ENCODE assay signal across 14 mouse cellular contexts in the genomic region with DNA sequence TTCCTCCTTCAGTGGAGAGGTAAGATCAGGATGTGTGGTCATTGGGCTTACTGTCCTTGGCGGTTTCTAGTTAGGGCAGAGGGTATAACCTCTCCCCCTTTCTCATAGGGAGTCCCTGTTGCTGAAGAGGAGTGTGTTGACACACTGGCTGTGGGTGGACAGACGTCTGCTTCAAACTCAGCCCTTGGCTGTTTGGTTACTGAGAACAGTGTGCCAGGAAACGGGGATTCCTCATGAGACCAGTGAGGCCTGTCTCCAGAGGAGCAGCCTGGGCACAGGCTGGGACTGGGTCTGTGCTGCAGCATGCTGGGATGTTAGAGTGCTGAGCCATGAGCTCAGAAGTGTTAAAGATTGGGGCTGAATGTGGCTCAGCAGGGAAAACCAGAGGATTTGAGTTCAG.
DNase-seq lines count a peak whose midpoint lies in the region; ATAC-seq and TF ChIP-seq lines count a peak whose summit lies in the region.
"Had no signal": no experiment of that assay in that cellular context is flagged by ENCODE, and none has a peak within 500 bp of the region (broad histone marks: within the 10 kb centered on the region; RNA-seq: fewer than 3 reads in every experiment).

No protein-coding gene starts in this region.

- no peaks in the 10 kb centered on the region for H3K9me3 ChIP-seq in hindbrain, embryonic 10.5 days
- H3K9me3 ChIP-seq in hindbrain, embryonic 16.5 days (ENCODE audit: control insufficient read depth, low read length) = no peaks in the 10 kb centered on the region
- H3K9me3 ChIP-seq in neural tube, embryonic 11.5 days (ENCODE audit: control insufficient read depth, low read length) = no peaks in the 10 kb centered on the region
- no peaks in the 10 kb centered on the region for H3K9me3 ChIP-seq in neural tube, embryonic 15.5 days (replicated peaks)
- H3K9me3 ChIP-seq: neural tube, embryonic 12.5 days had no signal

- no peak for TF ChIP-seq CTCF in olfactory bulb, adult 2 months (IDR thresholded peaks at IDR 0.05; ENCODE audit: insufficient read depth, low read depth, low read length)

- no peak for ATAC-seq in hindbrain, embryonic 16.5 days
- ATAC-seq in neural tube, embryonic 11.5 days (ENCODE audit: insufficient read depth, low FRiP score, low TSS enrichment) = no peak
- ATAC-seq in neural tube, embryonic 15.5 days (ENCODE audit: low FRiP score) = no peak
- no peak for ATAC-seq in activated CD4-positive, CD25-positive, alpha-beta regulatory T cell, adult 4 months
- ATAC-seq: liver, postnatal 0 days had no signal

- H3K4me3 ChIP-seq in hindbrain, embryonic 10.5 days = no peak overlapping the region
- H3K4me3 ChIP-seq in hindbrain, embryonic 16.5 days (ENCODE audit: low read length) = no peak overlapping the region
- no peak overlapping the region for H3K4me3 ChIP-seq in neural tube, embryonic 11.5 days (ENCODE audit: low read depth, low read length)
- no peak overlapping the region for H3K4me3 ChIP-seq in neural tube, embryonic 15.5 days (replicated peaks)
- H3K4me3 ChIP-seq in olfactory bulb, adult 2 months (ENCODE audit: insufficient read depth, low read depth, low read length) = no peak overlapping the region
- H3K4me3 ChIP-seq: gastrocnemius, adult 2 months; heart, adult 2 months; neural tube, embryonic 12.5 days had no signal

- peaks cover 33% of the 10 kb centered on the region for H3K36me3 ChIP-seq in hindbrain, embryonic 10.5 days
- peaks cover 12% of the 10 kb centered on the region for H3K36me3 ChIP-seq in hindbrain, embryonic 16.5 days (ENCODE audit: control insufficient read depth, insufficient read depth, low read length)
- no peaks in the 10 kb centered on the region; the same call in 1 of the 2 replicates for H3K36me3 ChIP-seq in neural tube, embryonic 11.5 days (ENCODE audit: control insufficient read depth, insufficient read depth, low read length)
- peaks cover 25% of the 10 kb centered on the region for H3K36me3 ChIP-seq in neural tube, embryonic 15.5 days

- H3K27ac ChIP-seq in hindbrain, embryonic 10.5 days = peak overlapping the region; percentile 68
- no peak overlapping the region for H3K27ac ChIP-seq in hindbrain, embryonic 16.5 days (ENCODE audit: low read depth, low read length)
- peak overlapping the region; percentile 29; the same call in 1 of the 2 replicates for H3K27ac ChIP-seq in neural tube, embryonic 11.5 days (ENCODE audit: low read depth, low read length)
- H3K27ac ChIP-seq in neural tube, embryonic 15.5 days (replicated peaks) = no peak overlapping the region
- 0 out of 2 replicates have a peak overlapping the region, but pooled peaks have one; percentile 1 for H3K27ac ChIP-seq in olfactory bulb, adult 2 months (ENCODE audit: insufficient read depth, low read depth, low read length)
- H3K27ac ChIP-seq: gastrocnemius, adult 2 months; heart, adult 2 months had no signal

- H3K4me1 ChIP-seq in hindbrain, embryonic 10.5 days (replicated peaks) = peaks cover 88% of the 10 kb centered on the region
- H3K4me1 ChIP-seq in hindbrain, embryonic 16.5 days (ENCODE audit: control insufficient read depth, insufficient read depth, low read depth, low read length) = peaks cover 35% of the 10 kb centered on the region
- peaks cover 65% of the 10 kb centered on the region for H3K4me1 ChIP-seq in neural tube, embryonic 11.5 days (ENCODE audit: control insufficient read depth, insufficient read depth, low read length)
- H3K4me1 ChIP-seq in neural tube, embryonic 15.5 days = peaks cover 69% of the 10 kb centered on the region
- peaks cover 29% of the 10 kb centered on the region for H3K4me1 ChIP-seq in olfactory bulb, adult 2 months (ENCODE audit: control insufficient read depth, insufficient read depth, low read length)

- WGBS in hindbrain, embryonic 10.5 days = 34% methylated on average over 3 of the region's 3 CpGs
- 41% methylated on average over 3 of the region's 3 CpGs for WGBS in hindbrain, embryonic 16.5 days
- 62% methylated on average over 3 of the region's 3 CpGs for WGBS in neural tube, embryonic 11.5 days
- 56% methylated on average over 3 of the region's 3 CpGs for WGBS in neural tube, embryonic 15.5 days
- WGBS in olfactory bulb, adult 2 months = 75% methylated on average over 3 of the region's 3 CpGs

- H3K9ac ChIP-seq in hindbrain, embryonic 16.5 days (ENCODE audit: low read depth, low read length) = no peak overlapping the region
- H3K9ac ChIP-seq in neural tube, embryonic 11.5 days (ENCODE audit: low read length) = no peak overlapping the region; the same call in 1 of the 2 replicates
- H3K9ac ChIP-seq in neural tube, embryonic 15.5 days (replicated peaks) = no peak overlapping the region
- H3K9ac ChIP-seq: liver, postnatal 0 days had no signal

- H3K4me2 ChIP-seq in hindbrain, embryonic 16.5 days (ENCODE audit: low read length) = no peak overlapping the region
- H3K4me2 ChIP-seq in neural tube, embryonic 11.5 days (ENCODE audit: low read depth) = no peak overlapping the region
- no peak overlapping the region for H3K4me2 ChIP-seq in neural tube, embryonic 15.5 days

- TF ChIP-seq POLR2A in olfactory bulb, adult 2 months (IDR thresholded peaks at IDR 0.05; ENCODE audit: insufficient read depth, low read depth, low read length) = no peak

- H3K27me3 ChIP-seq in hindbrain, embryonic 10.5 days (ENCODE audit: insufficient read depth, poor library complexity, severe bottlenecking) = peaks cover 48% of the 10 kb centered on the region
- no peaks in the 10 kb centered on the region for H3K27me3 ChIP-seq in hindbrain, embryonic 16.5 days (replicated peaks; ENCODE audit: control insufficient read depth, insufficient read depth, low read length)
- no peaks in the 10 kb centered on the region for H3K27me3 ChIP-seq in neural tube, embryonic 11.5 days (ENCODE audit: control insufficient read depth, insufficient read depth, low read length)
- H3K27me3 ChIP-seq in neural tube, embryonic 15.5 days (replicated peaks) = no peaks in the 10 kb centered on the region
- H3K27me3 ChIP-seq: neural tube, embryonic 12.5 days had no signal

- DNase-seq in hindbrain, embryonic 10.5 days (ENCODE audit: low spot score) = no peak
- no peak for DNase-seq in neural tube, embryonic 11.5 days (ENCODE audit: low spot score)
- DNase-seq in fibroblast of lung, adult 2 months (ENCODE audit: low read depth) = peak; percentile 60
- DNase-seq: cerebellum, adult 8-10 months; embryo, embryonic 11 days; gastrocnemius, adult 2 months; heart, adult 2 months; layer of hippocampus, adult 9-11 months; liver, postnatal 0 days had no signal

Comparison
In these comparisons a context has a peak if more than half of its experiments do, and no peak if none do; other contexts are left out.
1. H3K27ac ChIP-seq: peak in hindbrain, embryonic 10.5 days (single experiment), neural tube, embryonic 11.5 days (single experiment) and olfactory bulb, adult 2 months (single experiment); none in hindbrain, embryonic 16.5 days (single experiment) and neural tube, embryonic 15.5 days (single experiment).